Mouse (Mus musculus): ENCODE data around the gene Gm14459.
"Not testable (repeated sequence)": the region's sequence is repeated elsewhere in the genome, so short reads cannot be mapped to it uniquely, and the experiment has no call there.

Gm14459 gene

DNA sequence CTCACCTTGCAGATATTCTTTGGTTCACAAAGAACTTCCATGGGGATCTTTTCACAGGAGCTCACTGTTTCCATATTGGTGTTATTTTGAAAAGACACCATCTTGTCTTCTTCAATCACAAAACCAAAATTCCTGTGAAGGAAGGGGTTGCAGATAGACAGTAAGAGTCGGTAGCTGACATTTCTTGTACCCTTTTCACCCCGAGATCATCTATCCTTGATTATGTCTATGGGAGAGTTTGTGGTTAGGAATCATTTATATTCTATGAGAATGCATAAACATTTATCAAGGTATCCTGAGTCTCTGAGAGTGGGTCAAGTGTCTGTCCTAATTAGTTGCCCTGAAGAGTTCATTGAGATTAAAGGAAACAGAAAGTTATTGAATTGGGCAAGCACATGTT lies at the start of gene Gm14459:
TSS of gene Gm14459 (minus strand) at position 101 of the 400 bp plus-strand sequence.
- DNase-seq: no peak

DNA sequence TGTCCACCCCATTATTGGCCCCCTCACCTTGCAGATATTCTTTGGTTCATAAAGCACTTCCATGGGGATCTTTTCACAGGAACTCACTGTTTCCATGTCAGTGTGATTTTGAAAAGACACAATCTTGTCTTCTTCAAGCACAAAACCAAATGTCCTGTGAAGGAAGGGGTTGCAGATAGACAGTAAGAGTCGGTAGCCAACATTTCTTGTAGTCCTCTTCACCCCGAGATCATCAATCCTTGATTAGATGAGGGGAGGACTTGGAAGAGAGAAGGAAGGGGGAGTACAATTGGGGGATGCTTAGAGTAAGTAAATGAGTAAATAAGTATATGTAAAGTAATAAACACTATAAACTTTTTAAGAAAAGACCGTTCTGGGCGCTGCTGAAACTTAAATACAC lies 23.4 kb upstream of the Gm14459 start, which contains the start of gene Ssxb6:
TSS of gene Ssxb6 (minus strand) at position 101 of the 400 bp plus-strand sequence.
- not testable (repeated sequence) for DNase-seq
